Mouse (Mus musculus) cerebellum, adult 2 months (tissue): Measurements from ENCODE around the gene Irak4.

Experiments used
- CTCF ChIP-seq: fragments of 200-500 bp; IDR thresholded peaks from 2 replicates; pipeline ENCODE4 v1.5.1; 2011; ENCODE audit warnings: low read depth, mild to moderate bottlenecking, control low read depth, low read length, moderate library complexity, borderline replicate concordance; ENCODE audit not compliant: insufficient read depth
- POLR2A ChIP-seq: fragments of 200-500 bp; IDR thresholded peaks from 2 replicates; pipeline ENCODE4 v1.6.1; 2011; ENCODE audit warnings: low read length, control low read depth, borderline replicate concordance; ENCODE audit not compliant: insufficient read depth

GRCm38 (mm10) chr15:94565854-94566253 lies 22.4 kb downstream of the Irak4 start:
- TF ChIP-seq CTCF (no peak), POLR2A (no peak)
